Mouse (Mus musculus) inflammation-experienced regulatory T-cells (primary cell): ENCODE measurements around the gene Nfx1. TPM values are rescaled to one million over a fixed set of nuclear protein-coding genes. Genes with fewer than 3 reads are reported as not detected.

Experiments used
- polyA plus RNA-seq, 2 experiments: library from polyadenylated mRNA; unstranded; fragments of 100-300 nt; shearing (Covaris generic); gene quantifications; one replicate each; pipeline ENCODE4 v1.2.1; 2017

Gene Nfx1
- polyA plus RNA-seq, result 100 to 1,000 TPM in 1 of 2 experiments, 10 to 100 TPM in 1; 93.4 to 103 TPM

GRCm38 (mm10) chr4:40970842-40971701 lies at the start of gene Nfx1:
Gene Nfx1 (plus strand): TSS chr4:40970906.

GRCm38 (mm10) chr4:40948160-40948708 lies 22.5 kb upstream of the Nfx1 start, which contains the start of the genes Bag1 and Chmp5:
Gene Bag1 (minus strand): TSS chr4:40948294.
Gene Chmp5 (plus strand): TSS chr4:40948407.

GRCm38 (mm10) chr4:41047524-41048271 lies 77.0 kb downstream of the Nfx1 start, which contains the start of gene Aqp7:
Gene Aqp7 (minus strand): TSS chr4:41048139.

Other genes with a start within 250 kb of the Nfx1 start
- gene Dnaja1, start 248.8 kb upstream of the Nfx1 start, polyA plus RNA-seq, result 100 to 1,000 TPM; 302 to 520 TPM
- 100 to 1,000 TPM; 129 to 136 TPM for gene Smu1, start 213.0 kb upstream of the Nfx1 start, polyA plus RNA-seq
- gene B4galt1, start 116.9 kb upstream of the Nfx1 start, polyA plus RNA-seq, result 10 to 100 TPM; 56.0 to 91.2 TPM
- not detected for gene Spink4, start 50.9 kb upstream of the Nfx1 start, polyA plus RNA-seq
- gene Bag1, start 22.6 kb upstream of the Nfx1 start, polyA plus RNA-seq, result 100 to 1,000 TPM; 200 to 201 TPM
- 10 to 100 TPM; 85.1 to 91.0 TPM for gene Chmp5, start 22.5 kb upstream of the Nfx1 start, polyA plus RNA-seq
- under 1 TPM; 0.37 to 0.44 TPM for gene Aqp7, start 77.2 kb downstream of the Nfx1 start, polyA plus RNA-seq
- 10 to 100 TPM; 12.6 to 20.1 TPM for gene Aqp3, start 127.3 kb downstream of the Nfx1 start, polyA plus RNA-seq
- gene Nol6, start 153.5 kb downstream of the Nfx1 start, polyA plus RNA-seq, result 10 to 100 TPM; 41.8 to 45.2 TPM
- 100 to 1,000 TPM; 133 to 136 TPM for gene Ube2r2, start 164.8 kb downstream of the Nfx1 start, polyA plus RNA-seq